Mouse (Mus musculus) ovary, adult 10 weeks (tissue): ENCODE results near the gene Olfr912. TPM values are rescaled to one million over a fixed set of nuclear protein-coding genes. Genes with fewer than 3 reads are reported as not detected.

Experiments
- polyA plus RNA-seq: library from polyadenylated mRNA; stranded (reverse); fragments of 350-450 nt; fragmentation: Illumina TruSeq; extraction: RNeasy Lipid Tissue Mini Kit (QIAGEN cat#74804); gene quantifications from one replicate; pipeline ENCODE4 v1.2.3, GENCODE M21; 2014

Gene Olfr912
- polyA plus RNA-seq, result not detected

GRCm38 (mm10) chr9:38579878-38580277 lies at the start of gene Olfr912:
TSS of gene Olfr912 (plus strand) at chr9:38580178.

GRCm38 (mm10) chr9:38537549-38537948 lies 42.4 kb upstream of the Olfr912 start, which contains the start of gene Olfr910:
TSS of gene Olfr910 (plus strand) at chr9:38537849.

GRCm38 (mm10) chr9:38592459-38592858 lies 12.5 kb downstream of the Olfr912 start, which contains the start of gene Olfr913:
TSS of gene Olfr913 (plus strand) at chr9:38592759.

GRCm38 (mm10) chr9:38604802-38605201 lies 24.8 kb downstream of the Olfr912 start, which contains the start of gene Olfr914:
TSS of gene Olfr914 (plus strand) at chr9:38605102.

Other genes starting within 250 kb of the Olfr912 start
- gene Olfr898, start 231.8 kb upstream of the Olfr912 start, polyA plus RNA-seq, result not detected
- gene Olfr250, start 213.3 kb upstream of the Olfr912 start, polyA plus RNA-seq, result not detected
- not detected for gene Olfr251, start 203.1 kb upstream of the Olfr912 start, polyA plus RNA-seq
- gene Olfr147, start 178.5 kb upstream of the Olfr912 start, polyA plus RNA-seq, result not detected
- not detected for gene Olfr901, start 150.7 kb upstream of the Olfr912 start, polyA plus RNA-seq
- not detected for gene Olfr902, start 132.5 kb upstream of the Olfr912 start, polyA plus RNA-seq
- not detected for gene Olfr904, start 117.0 kb upstream of the Olfr912 start, polyA plus RNA-seq
- gene Olfr905, start 109.1 kb upstream of the Olfr912 start, polyA plus RNA-seq, result not detected
- not detected for gene Olfr906, start 93.1 kb upstream of the Olfr912 start, polyA plus RNA-seq
- gene Olfr907, start 84.4 kb upstream of the Olfr912 start, polyA plus RNA-seq, result not detected
- not detected for gene Olfr911-ps1, start 58.6 kb upstream of the Olfr912 start, polyA plus RNA-seq
- not detected for gene Olfr910, start 42.3 kb upstream of the Olfr912 start, polyA plus RNA-seq
- gene Olfr913, start 12.6 kb downstream of the Olfr912 start, polyA plus RNA-seq, result not detected
- not detected for gene Olfr914, start 24.9 kb downstream of the Olfr912 start, polyA plus RNA-seq
- gene Olfr916, start 79.7 kb downstream of the Olfr912 start, polyA plus RNA-seq, result not detected
- not detected for gene Olfr917, start 85.7 kb downstream of the Olfr912 start, polyA plus RNA-seq
- gene Olfr918, start 94.4 kb downstream of the Olfr912 start, polyA plus RNA-seq, result not detected
- not detected for gene Olfr919, start 123.5 kb downstream of the Olfr912 start, polyA plus RNA-seq
- 116 TPM for gene Vwa5a, start 138.1 kb downstream of the Olfr912 start, polyA plus RNA-seq
- 0.80 TPM for gene Olfr920, start 172.1 kb downstream of the Olfr912 start, polyA plus RNA-seq
- gene Olfr921, start 192.9 kb downstream of the Olfr912 start, polyA plus RNA-seq, result not detected
- not detected for gene Olfr922, start 234.4 kb downstream of the Olfr912 start, polyA plus RNA-seq
- gene Olfr923, start 246.4 kb downstream of the Olfr912 start, polyA plus RNA-seq, result not detected